Mouse (Mus musculus) kidney, adult 2 months (tissue): ENCODE data around the gene Dcakd.

Experiments used
- CTCF ChIP-seq: fragments of 200-500 bp; conservative IDR thresholded peaks from 2 replicates; pipeline ENCODE4 v1.5.1; 2011; ENCODE audit warnings: low read depth, mild to moderate bottlenecking, control low read depth, low read length, moderate library complexity, mixed read lengths; ENCODE audit not compliant: insufficient read depth, insufficient read length
- POLR2A ChIP-seq: fragments of 200-500 bp; IDR thresholded peaks from one replicate; pipeline ENCODE4 v1.6.1; 2011; ENCODE audit warnings: low read depth, low read length, control low read depth

DNA sequence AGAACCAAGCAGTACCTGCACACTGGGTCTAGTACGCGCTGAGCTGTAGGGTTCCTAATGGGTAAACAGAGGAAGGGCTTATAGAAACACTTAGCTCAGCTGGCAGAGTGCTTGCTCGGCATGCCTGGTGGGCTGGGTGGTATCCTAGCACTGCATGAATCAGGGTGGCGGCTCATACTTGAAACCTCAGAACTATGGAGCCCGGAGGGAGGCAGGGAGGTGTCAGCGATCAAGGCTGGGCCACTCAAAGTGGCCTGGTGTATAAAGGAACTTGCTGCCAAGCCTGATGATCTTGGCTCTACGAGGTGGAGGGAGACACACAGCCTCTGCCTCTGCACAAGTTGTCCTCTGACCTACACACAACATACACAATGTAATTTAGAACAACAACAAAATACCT is 19.6 kb downstream of the Dcakd start:
- TF ChIP-seq CTCF: no peak
- no peak for TF ChIP-seq POLR2A
